Mouse (Mus musculus): ENCODE results near the gene Cdca4. TPM values are rescaled to one million over a fixed set of nuclear protein-coding genes. Genes with fewer than 3 reads are reported as not detected.
"Not testable (repeated sequence)": the region's sequence is repeated elsewhere in the genome, so short reads cannot be mapped to it uniquely, and the experiment has no call there.

Cdca4 gene
- polyA plus RNA-seq, 1 experiment = 28.0 TPM

DNA sequence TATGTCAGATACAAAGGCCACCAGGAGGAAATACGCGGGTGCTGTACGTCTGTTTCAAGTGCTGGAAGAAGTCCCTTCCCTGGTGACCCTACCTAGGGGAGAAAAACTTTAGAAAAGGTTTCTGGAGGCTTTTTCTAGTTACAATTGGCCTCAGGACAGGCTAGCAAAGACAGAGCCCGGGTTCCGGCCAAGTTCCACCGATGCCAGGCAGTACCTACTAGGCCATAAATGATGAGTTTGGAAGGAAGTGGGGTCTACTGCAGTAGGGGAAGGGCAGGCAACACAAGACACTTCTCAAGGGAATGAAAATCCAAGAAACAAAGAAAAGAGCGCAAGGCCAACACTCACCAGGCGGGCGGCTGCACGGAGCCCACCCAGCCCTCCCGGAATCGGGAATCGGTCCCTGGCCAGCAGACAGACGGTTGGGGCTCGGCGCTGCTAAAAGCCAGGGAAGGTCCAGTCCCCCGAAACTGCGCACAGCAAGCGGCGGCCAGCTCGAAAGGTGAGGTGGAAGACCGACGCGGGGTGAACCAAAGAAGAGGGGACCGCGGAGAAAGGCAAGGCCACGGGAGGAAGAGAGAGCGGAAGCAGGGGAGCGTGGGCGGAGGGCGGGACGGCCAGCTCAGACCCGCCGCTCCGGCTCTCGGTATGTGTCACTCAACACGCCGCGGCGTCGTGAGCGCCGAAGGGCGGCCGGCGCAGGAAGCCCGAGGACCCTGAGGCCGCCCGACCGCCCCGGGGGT lies 551 bp downstream of the Cdca4 start:
- TF ChIP-seq POLR2A (IDR thresholded peaks at IDR 0.05; ENCODE audit: borderline replicate concordance, low read depth, low read length) (no peak), CTCF (IDR thresholded peaks at IDR 0.05; ENCODE audit: low read depth, low read length) (no peak)
- H3K27ac ChIP-seq (ENCODE audit: insufficient read depth, low read depth, low read length) = peak overlapping the region; percentile 77
- peak overlapping the region; percentile 98 for H3K4me3 ChIP-seq (ENCODE audit: insufficient read depth, low read length)
- peaks cover 43% of the 10 kb centered on the region for H3K4me1 ChIP-seq (ENCODE audit: control insufficient read depth, insufficient read depth, low read length)

DNA sequence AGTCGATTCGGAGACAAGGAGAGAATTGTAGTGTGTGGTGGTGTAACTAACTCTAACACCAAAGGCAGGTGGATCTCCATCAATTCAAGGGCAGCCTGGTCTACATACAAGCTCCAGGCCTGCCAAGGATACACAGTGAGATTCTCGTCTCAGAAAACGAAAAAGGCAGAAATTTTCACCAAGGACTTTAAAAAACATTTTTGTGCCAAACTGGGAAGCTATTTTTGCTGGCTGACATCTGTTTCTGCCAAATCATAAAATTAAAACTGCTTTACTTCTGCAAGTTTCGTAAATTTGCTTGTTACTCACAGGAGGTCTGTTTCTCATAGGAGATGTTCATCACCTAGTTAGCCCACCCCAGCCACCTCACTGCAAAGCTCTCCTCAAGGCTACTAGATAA lies 3.3 kb downstream of the Cdca4 start:
- TF ChIP-seq POLR2A (IDR thresholded peaks at IDR 0.05; ENCODE audit: borderline replicate concordance, low read depth, low read length) (no peak), CTCF (IDR thresholded peaks at IDR 0.05; ENCODE audit: low read depth, low read length) (no peak)
- no peak overlapping the region for H3K27ac ChIP-seq (ENCODE audit: insufficient read depth, low read depth, low read length)
- peaks cover 46% of the 10 kb centered on the region for H3K4me1 ChIP-seq (ENCODE audit: control insufficient read depth, insufficient read depth, low read length)
- H3K4me3 ChIP-seq (ENCODE audit: insufficient read depth, low read length) = no peak overlapping the region

DNA sequence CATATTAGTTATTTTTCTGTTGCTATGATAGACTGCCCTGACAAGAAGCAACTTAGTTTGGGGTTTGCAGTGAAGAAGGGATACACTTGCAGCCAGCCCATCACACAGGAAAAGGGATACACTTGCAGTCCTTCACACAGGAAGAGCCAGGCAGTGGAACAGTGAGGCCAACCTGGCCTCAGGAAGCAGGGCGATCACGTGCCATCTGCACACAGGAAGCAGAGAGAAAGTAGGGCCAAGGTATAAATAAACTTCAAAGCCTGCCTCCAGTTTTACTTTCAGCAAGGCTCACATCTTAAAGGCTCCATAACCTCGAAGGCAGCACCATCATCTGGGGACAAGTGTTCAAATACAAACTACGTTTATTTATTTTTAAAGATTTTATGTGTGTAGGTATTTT lies 6.0 kb downstream of the Cdca4 start:
- TF ChIP-seq CTCF (IDR thresholded peaks at IDR 0.05; ENCODE audit: low read depth, low read length) = no peak
- TF ChIP-seq POLR2A (IDR thresholded peaks at IDR 0.05; ENCODE audit: borderline replicate concordance, low read depth, low read length) = no peak
- no peak overlapping the region for H3K4me3 ChIP-seq (ENCODE audit: insufficient read depth, low read length)
- no peak overlapping the region for H3K27ac ChIP-seq (ENCODE audit: insufficient read depth, low read depth, low read length)
- H3K4me1 ChIP-seq (ENCODE audit: control insufficient read depth, insufficient read depth, low read length) = peaks cover 42% of the 10 kb centered on the region

DNA sequence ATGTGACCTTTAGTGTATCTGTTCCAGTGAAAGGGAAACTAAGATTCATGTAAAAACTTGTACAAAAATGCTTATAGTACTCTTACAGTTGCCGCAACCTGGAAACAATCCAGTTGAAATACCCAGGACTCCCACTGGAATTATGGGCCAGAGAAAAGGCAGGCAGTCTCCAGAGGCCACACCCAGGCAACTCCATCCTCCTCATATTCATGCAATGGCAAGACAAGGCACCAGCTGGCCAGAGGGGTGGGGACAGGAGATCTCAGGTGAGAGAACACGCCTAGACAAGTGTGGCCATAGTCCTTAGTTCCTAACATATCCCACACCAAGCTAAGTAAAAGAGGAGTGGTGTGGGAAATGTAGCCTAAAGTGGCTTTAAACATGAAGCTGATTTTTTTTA lies 6.5 kb downstream of the Cdca4 start:
- TF ChIP-seq CTCF (IDR thresholded peaks at IDR 0.05; ENCODE audit: low read depth, low read length) (no peak), POLR2A (IDR thresholded peaks at IDR 0.05; ENCODE audit: borderline replicate concordance, low read depth, low read length) (no peak)
- Histone ChIP-seq H3K27ac (ENCODE audit: insufficient read depth, low read depth, low read length) (no peak overlapping the region), H3K4me1 (ENCODE audit: control insufficient read depth, insufficient read depth, low read length) (peaks cover 40% of the 10 kb centered on the region), H3K4me3 (ENCODE audit: insufficient read depth, low read length) (no peak overlapping the region)

DNA sequence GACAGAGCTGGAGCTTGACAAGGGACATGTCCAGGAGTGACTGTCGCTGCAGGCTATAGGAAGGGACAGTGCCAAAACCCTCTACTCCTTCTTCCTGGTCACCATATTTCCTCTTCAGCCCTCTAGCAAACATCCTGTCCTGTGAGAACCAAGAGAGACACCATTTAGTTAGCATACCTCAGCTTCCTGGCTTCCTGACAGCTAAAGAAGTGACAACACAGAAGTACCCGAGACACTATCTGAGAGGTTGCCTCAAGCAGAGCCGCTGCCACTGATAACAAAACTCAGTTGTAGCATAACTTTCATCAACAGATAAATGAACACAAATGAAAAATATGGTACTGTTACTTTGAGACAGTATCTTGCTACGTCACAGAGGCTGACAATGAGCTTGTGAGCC lies 7.2 kb downstream of the Cdca4 start:
- H3K27ac ChIP-seq (ENCODE audit: insufficient read depth, low read depth, low read length) = no peak overlapping the region
- peaks cover 33% of the 10 kb centered on the region for H3K4me1 ChIP-seq (ENCODE audit: control insufficient read depth, insufficient read depth, low read length)
- no peak overlapping the region for H3K4me3 ChIP-seq (ENCODE audit: insufficient read depth, low read length)
- no peak for TF ChIP-seq CTCF (IDR thresholded peaks at IDR 0.05; ENCODE audit: low read depth, low read length)
- TF ChIP-seq POLR2A (IDR thresholded peaks at IDR 0.05; ENCODE audit: borderline replicate concordance, low read depth, low read length) = no peak

DNA sequence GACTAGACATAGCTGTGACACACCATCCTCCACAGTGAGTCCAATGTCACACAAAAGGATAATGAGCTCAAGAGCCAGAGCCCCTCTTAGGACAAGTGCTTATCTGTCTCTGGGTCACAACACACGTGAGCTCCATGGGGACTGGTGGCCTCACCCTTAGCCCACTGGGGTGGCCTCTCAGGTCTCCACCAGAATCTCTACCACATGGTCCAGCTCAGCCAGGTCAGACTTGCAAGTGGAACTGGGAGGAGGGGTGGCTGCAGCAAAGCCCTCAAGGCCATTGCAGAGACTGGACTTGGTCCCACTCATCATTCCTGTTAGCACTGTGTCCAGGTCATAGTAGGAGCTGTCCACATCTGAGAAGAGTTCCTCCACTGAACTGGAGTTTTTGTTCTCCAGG lies 8.0 kb downstream of the Cdca4 start:
- no peak for TF ChIP-seq POLR2A (IDR thresholded peaks at IDR 0.05; ENCODE audit: borderline replicate concordance, low read depth, low read length)
- no peak for TF ChIP-seq CTCF (IDR thresholded peaks at IDR 0.05; ENCODE audit: low read depth, low read length)
- H3K27ac ChIP-seq (ENCODE audit: insufficient read depth, low read depth, low read length) = no peak overlapping the region
- H3K4me3 ChIP-seq (ENCODE audit: insufficient read depth, low read length) = no peak overlapping the region
- peaks cover 26% of the 10 kb centered on the region for H3K4me1 ChIP-seq (ENCODE audit: control insufficient read depth, insufficient read depth, low read length)

DNA sequence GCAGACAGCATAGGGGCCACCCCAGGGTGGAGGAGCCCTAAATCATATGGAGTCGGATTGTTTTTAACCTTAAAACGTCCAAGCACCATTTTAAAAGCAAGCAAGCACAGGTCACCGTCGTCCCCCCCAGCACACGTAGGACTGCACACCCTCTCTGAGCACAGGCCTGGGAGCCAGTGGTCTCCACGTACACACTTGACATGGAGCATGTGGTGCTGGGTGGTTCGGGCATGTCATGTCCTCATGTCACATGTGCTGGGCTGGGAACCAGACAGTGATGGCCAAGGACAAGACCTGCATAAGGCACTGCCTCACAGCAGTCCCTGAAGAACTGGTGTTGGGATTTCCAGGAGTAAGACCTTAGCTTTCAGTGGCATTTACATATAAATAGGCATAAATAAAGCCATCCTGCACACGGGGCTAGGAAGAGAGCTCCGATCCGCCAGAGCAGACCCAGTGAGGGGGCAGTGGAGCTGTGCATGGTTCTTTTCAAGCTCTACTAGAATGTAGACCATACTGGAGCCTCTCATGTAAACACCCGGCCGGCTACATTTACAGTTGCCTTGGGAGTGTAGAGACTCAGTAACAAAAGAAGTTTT lies 8.7 kb downstream of the Cdca4 start:
- H3K4me3 ChIP-seq (ENCODE audit: insufficient read depth, low read length) = no peak overlapping the region
- peaks cover 19% of the 10 kb centered on the region for H3K4me1 ChIP-seq (ENCODE audit: control insufficient read depth, insufficient read depth, low read length)
- TF ChIP-seq POLR2A (IDR thresholded peaks at IDR 0.05; ENCODE audit: borderline replicate concordance, low read depth, low read length) (no peak), CTCF (IDR thresholded peaks at IDR 0.05; ENCODE audit: low read depth, low read length) (no peak)
- H3K27ac ChIP-seq (ENCODE audit: insufficient read depth, low read depth, low read length) = no peak overlapping the region

DNA sequence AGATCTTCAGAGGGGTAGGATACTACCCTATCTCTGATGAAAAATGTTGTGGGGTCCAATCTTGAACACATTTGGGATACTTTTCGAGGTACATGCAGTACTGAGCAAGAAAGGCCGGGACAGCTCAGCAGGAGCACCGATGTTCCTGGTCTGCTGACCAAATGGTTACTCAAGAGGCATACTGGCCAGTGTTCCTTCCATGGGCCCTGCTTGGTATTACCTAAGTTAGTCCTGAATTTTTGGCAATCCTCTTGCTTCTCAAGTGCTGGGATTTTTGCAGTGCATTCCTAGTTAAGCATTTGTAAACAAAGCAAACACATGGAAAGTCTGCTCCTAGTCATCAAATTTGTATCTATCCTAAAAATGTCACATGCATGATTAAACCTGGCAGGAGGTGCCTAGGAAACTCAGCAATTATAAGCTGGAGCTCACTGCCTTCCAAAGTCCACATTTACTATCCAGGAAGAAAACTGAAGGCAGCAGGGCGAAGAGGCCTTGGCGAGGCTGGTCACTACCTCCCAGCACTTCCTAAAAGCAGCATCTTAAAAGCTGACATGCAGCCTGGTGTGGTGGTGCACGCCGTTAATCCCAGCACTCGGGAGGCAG lies 10.1 kb downstream of the Cdca4 start:
- Histone ChIP-seq H3K4me3 (ENCODE audit: insufficient read depth, low read length) (no peak overlapping the region), H3K27ac (ENCODE audit: insufficient read depth, low read depth, low read length) (no peak overlapping the region), H3K4me1 (ENCODE audit: control insufficient read depth, insufficient read depth, low read length) (peaks cover 12% of the 10 kb centered on the region)
- TF ChIP-seq POLR2A (IDR thresholded peaks at IDR 0.05; ENCODE audit: borderline replicate concordance, low read depth, low read length) (no peak), CTCF (IDR thresholded peaks at IDR 0.05; ENCODE audit: low read depth, low read length) (no peak)

DNA sequence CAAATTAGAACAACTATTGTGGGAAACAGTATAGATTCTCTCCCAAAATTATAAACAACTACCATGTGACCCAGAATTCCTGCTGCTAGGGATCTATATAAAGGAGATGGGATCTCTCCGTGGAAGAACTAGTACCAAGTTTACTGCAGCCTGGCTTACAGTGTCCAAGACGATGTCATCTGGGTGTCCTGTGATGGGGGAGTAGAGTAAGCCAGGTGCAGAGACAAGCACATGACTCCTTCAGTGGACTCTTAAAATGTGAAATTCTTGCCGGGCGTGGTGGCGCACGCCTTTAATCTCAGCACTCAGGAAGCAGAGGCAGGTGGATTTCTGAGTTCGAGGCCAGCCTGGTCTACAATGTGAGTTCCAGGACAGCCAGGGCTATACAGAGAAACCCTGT lies 12.4 kb downstream of the Cdca4 start:
- not testable (repeated sequence) for H3K4me1 ChIP-seq (ENCODE audit: control insufficient read depth, insufficient read depth, low read length); H3K27ac ChIP-seq (ENCODE audit: insufficient read depth, low read depth, low read length); H3K4me3 ChIP-seq (ENCODE audit: insufficient read depth, low read length)

DNA sequence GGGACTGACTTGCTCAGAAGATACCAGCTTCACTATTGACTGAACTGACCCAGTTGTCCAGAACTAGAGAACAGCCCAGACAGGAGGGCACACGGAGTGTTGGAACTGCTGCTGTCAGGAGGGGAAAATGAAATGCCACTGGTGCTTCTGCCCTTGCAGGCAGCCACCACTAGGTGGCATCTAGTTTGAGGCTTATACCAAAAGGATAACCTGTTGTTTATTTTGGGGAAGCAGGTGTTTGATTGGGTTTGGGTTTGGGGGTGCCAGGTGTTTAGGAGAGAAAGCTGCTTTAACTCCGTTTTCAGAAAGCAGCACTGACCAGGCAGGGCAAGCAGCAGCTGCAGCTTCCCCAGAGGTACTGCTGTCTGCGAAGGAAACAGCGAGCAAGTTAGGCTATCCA lies 12.9 kb downstream of the Cdca4 start:
- Histone ChIP-seq H3K4me1 (ENCODE audit: control insufficient read depth, insufficient read depth, low read length) (no peaks in the 10 kb centered on the region), H3K27ac (ENCODE audit: insufficient read depth, low read depth, low read length) (no peak overlapping the region), H3K4me3 (ENCODE audit: insufficient read depth, low read length) (no peak overlapping the region)
- TF ChIP-seq POLR2A (IDR thresholded peaks at IDR 0.05; ENCODE audit: borderline replicate concordance, low read depth, low read length) = no peak
- TF ChIP-seq CTCF (IDR thresholded peaks at IDR 0.05; ENCODE audit: low read depth, low read length) = peak; percentile 92

All from bone marrow macrophage, adult 2 months (primary cell).